Mouse (Mus musculus): ENCODE measurements around the gene Espn.

DNA sequence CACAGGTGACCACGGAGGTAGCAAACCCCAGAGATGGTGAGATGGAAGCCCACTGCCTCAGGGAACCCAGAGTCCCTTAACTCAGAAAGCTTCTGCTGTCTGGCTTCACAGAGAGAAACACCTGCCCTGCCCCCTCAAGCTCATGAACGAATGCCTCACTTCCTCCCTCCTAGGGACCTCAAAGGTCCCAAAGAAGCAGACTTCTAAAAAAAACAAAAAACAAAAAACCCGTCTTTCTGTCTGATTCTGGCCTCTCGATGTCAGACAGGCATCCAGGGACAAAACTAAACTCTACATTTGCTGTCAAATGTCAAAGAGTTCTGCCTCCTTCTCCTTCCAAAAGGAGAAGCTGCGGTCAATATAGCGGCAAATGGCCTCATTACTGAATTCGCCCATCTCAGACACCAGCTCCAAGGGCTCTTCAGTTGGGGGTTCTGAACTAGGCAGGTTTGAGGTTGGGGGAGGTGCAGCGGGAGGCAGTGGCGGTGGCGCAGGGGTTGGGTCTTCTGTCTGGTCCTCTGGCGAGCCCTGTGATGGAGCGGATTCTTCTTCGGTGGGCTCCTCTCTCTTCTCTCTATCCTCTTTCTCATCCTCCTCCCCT lies 27.7 kb downstream of the Espn start:
- TF ChIP-seq POLR2A (IDR thresholded peaks at IDR 0.05; ENCODE audit: low read depth, low read length) = no peak
- TF ChIP-seq CTCF (conservative IDR thresholded peaks at IDR 0.05; ENCODE audit: insufficient read depth, insufficient read length, low read depth, low read length) = no peak

Data from kidney, adult 2 months (tissue).